Mouse (Mus musculus) MEL (cell line): ENCODE measurements at regions not wholly inside any gene's neighbourhood (a gene's known extent, or its start where the extent isn't known, plus 50 kb on each side); places are given as distances from the start of the nearest gene placed in this dataset.

ENCODE experiments used
- DNase-seq: peaks from one replicate; pipeline ENCODE4 v3.0.0; 2011; ENCODE audit warnings: low read depth, low spot score
- H3K27ac ChIP-seq: 2 replicates; pipeline ENCODE4 v1.5.1; 2012; ENCODE audit warnings: low read depth, mild to moderate bottlenecking, control low read depth, low read length, moderate library complexity; ENCODE audit not compliant: control insufficient read depth
- H3K27me3 ChIP-seq, 2 experiments: fragments of 150-350 bp in 1 of 2; sonication (generic) in 1 of 2; 2 replicates each; pipeline ENCODE4 v1.6.1; 2012; ENCODE audit warnings: low read length in 2 of 2, mild to moderate bottlenecking in 2 of 2, improper control_type of control experiment in 1 of 2, moderate library complexity in 1 of 2; ENCODE audit not compliant: insufficient read depth in 2 of 2, control insufficient read depth in 1 of 2
- H3K36me3 ChIP-seq, 2 experiments: 2 replicates each; pipeline ENCODE4 v1.6.1; 2012 to 2014; ENCODE audit warnings: low read length in 2 of 2, improper control_type of control experiment in 1 of 2, inconsistent platforms in 1 of 2, mild to moderate bottlenecking in 1 of 2; ENCODE audit not compliant: insufficient read depth in 2 of 2, control insufficient read depth in 1 of 2
- H3K4me1 ChIP-seq, 2 experiments: fragments of 150-350 bp in 1 of 2; sonication (generic) in 1 of 2; 2 replicates each; pipeline ENCODE4 v1.6.1; 2012; ENCODE audit warnings: low read length in 2 of 2, improper control_type of control experiment in 1 of 2, mild to moderate bottlenecking in 1 of 2; ENCODE audit not compliant: insufficient read depth in 2 of 2, control insufficient read depth in 1 of 2
- H3K4me3 ChIP-seq, 2 experiments: fragments of 150-350 bp in 1 of 2; sonication (generic) in 1 of 2; 2 replicates each; pipeline ENCODE4 v1.5.1; 2012; ENCODE audit warnings: low read depth in 2 of 2, low read length in 2 of 2, mild to moderate bottlenecking in 2 of 2, moderate library complexity in 2 of 2, control low read depth in 1 of 2, improper control_type of control experiment in 1 of 2; ENCODE audit not compliant: control insufficient read depth in 1 of 2, insufficient read depth in 1 of 2
- H3K79me2 ChIP-seq: 2 replicates; pipeline ENCODE4 v1.6.1; 2012; ENCODE audit warnings: mild to moderate bottlenecking, low read length, moderate library complexity; ENCODE audit not compliant: control insufficient read depth, poor library complexity, insufficient read depth
- H3K9ac ChIP-seq: 2 replicates; pipeline ENCODE4 v1.6.1; 2012; ENCODE audit warnings: low read depth, mild to moderate bottlenecking, control low read depth, low read length, moderate library complexity; ENCODE audit not compliant: control insufficient read depth, poor library complexity, severe bottlenecking
- H3K9me3 ChIP-seq: fragments of 150-350 bp; sonication (generic); replicated peaks from 2 replicates; pipeline ENCODE4 v1.6.1; 2012; ENCODE audit warnings: mild to moderate bottlenecking, low read length, improper control_type of control experiment, moderate library complexity; ENCODE audit not compliant: insufficient read depth
- CHD1 ChIP-seq: IDR thresholded peaks from 2 replicates; pipeline ENCODE4 v1.6.1; 2012; ENCODE audit warnings: low read depth, mild to moderate bottlenecking, inconsistent platforms, low read length, improper control_type of control experiment
- CHD2 ChIP-seq: IDR thresholded peaks from 2 replicates; pipeline ENCODE4 v1.6.1; 2011; ENCODE audit warnings: low read length, improper control_type of control experiment
- CTCF ChIP-seq, 3 experiments: IDR thresholded peaks in 2 of 3; conservative IDR thresholded peaks in 1 of 3; 2 replicates each; pipeline ENCODE4 v1.5.1; 2011 to 2012; ENCODE audit warnings: low read length in 3 of 3, low read depth in 2 of 3, mild to moderate bottlenecking in 2 of 3, improper control_type of control experiment in 1 of 3, inconsistent platforms in 1 of 3, mixed read lengths in 1 of 3, moderate library complexity in 1 of 3; ENCODE audit not compliant: control insufficient read depth in 1 of 3, insufficient read depth in 1 of 3, poor library complexity in 1 of 3, severe bottlenecking in 1 of 3
- E2F4 ChIP-seq: IDR thresholded peaks from 2 replicates; pipeline ENCODE4 v1.6.1; 2011; ENCODE audit warnings: low read depth, low read length, improper control_type of control experiment, borderline replicate concordance
- ELF1 ChIP-seq: IDR thresholded peaks from 2 replicates; pipeline ENCODE4 v1.6.1; 2014; ENCODE audit warnings: low read depth, mild to moderate bottlenecking, inconsistent platforms, low read length, improper control_type of control experiment, moderate library complexity
- EP300 ChIP-seq, 2 experiments: IDR thresholded peaks; 2 replicates each; pipeline ENCODE4 v1.6.1; 2011; ENCODE audit warnings: improper control_type of control experiment in 2 of 2, low read length in 2 of 2, low read depth in 1 of 2, mild to moderate bottlenecking in 1 of 2
- GATA1 ChIP-seq: IDR thresholded peaks from 2 replicates; pipeline ENCODE4 v1.6.1; 2011; ENCODE audit warnings: low read depth, low read length, improper control_type of control experiment
- JUND ChIP-seq: IDR thresholded peaks from 2 replicates; pipeline ENCODE4 v1.6.1; 2011; ENCODE audit warnings: low read depth, mild to moderate bottlenecking, improper control_type of control experiment, low read length
- MAX ChIP-seq: IDR thresholded peaks from 2 replicates; pipeline ENCODE4 v1.6.1; 2011; ENCODE audit warnings: low read length, improper control_type of control experiment
- MAZ ChIP-seq: IDR thresholded peaks from 2 replicates; pipeline ENCODE4 v1.6.1; 2012; ENCODE audit warnings: low read depth, mild to moderate bottlenecking, inconsistent platforms, low read length, improper control_type of control experiment
- MXI1 ChIP-seq: IDR thresholded peaks from 2 replicates; pipeline ENCODE4 v1.6.1; 2011; ENCODE audit warnings: mild to moderate bottlenecking, low read depth, low read length, improper control_type of control experiment
- MYB ChIP-seq: IDR thresholded peaks from 2 replicates; pipeline ENCODE4 v1.6.1; 2011; ENCODE audit warnings: mild to moderate bottlenecking, low read depth, low read length, improper control_type of control experiment
- NRF1 ChIP-seq: IDR thresholded peaks from 2 replicates; pipeline ENCODE4 v1.6.1; 2014; ENCODE audit warnings: low read depth, mild to moderate bottlenecking, inconsistent platforms, low read length, improper control_type of control experiment, moderate library complexity; ENCODE audit not compliant: poor library complexity, insufficient read depth, severe bottlenecking
- POLR2A ChIP-seq, 2 experiments: IDR thresholded peaks; 2 replicates each; pipeline ENCODE4 v1.6.1; 2011 to 2012; ENCODE audit warnings: low read length in 2 of 2, mild to moderate bottlenecking in 2 of 2, control low read depth in 1 of 2, improper control_type of control experiment in 1 of 2, low read depth in 1 of 2, moderate library complexity in 1 of 2; ENCODE audit not compliant: control insufficient read depth in 1 of 2, insufficient read depth in 1 of 2, poor library complexity in 1 of 2
- RAD21 ChIP-seq: IDR thresholded peaks from 2 replicates; pipeline ENCODE4 v1.6.1; 2011; ENCODE audit warnings: mild to moderate bottlenecking, low read depth, low read length, improper control_type of control experiment
- RCOR1 ChIP-seq: IDR thresholded peaks from 2 replicates; pipeline ENCODE4 v1.6.1; 2012; ENCODE audit warnings: low read depth, mild to moderate bottlenecking, inconsistent platforms, low read length, improper control_type of control experiment
- SMC3 ChIP-seq: IDR thresholded peaks from 2 replicates; pipeline ENCODE4 v1.6.1; 2011; ENCODE audit warnings: low read depth, low read length, improper control_type of control experiment
- TBP ChIP-seq: IDR thresholded peaks from 2 replicates; pipeline ENCODE4 v1.8.0; 2011; ENCODE audit warnings: low read depth, low read length, improper control_type of control experiment
- TCF12 ChIP-seq: IDR thresholded peaks from 2 replicates; pipeline ENCODE4 v1.6.1; 2014; ENCODE audit warnings: low read depth, mild to moderate bottlenecking, inconsistent platforms, low read length, improper control_type of control experiment, moderate library complexity
- USF1 ChIP-seq: IDR thresholded peaks from 2 replicates; pipeline ENCODE4 v1.6.1; 2014; ENCODE audit warnings: low read depth, mild to moderate bottlenecking, inconsistent platforms, low read length, improper control_type of control experiment, moderate library complexity
- USF2 ChIP-seq, 2 experiments: IDR thresholded peaks; 2 replicates each; pipeline ENCODE4 v1.6.1; 2011 to 2012; ENCODE audit warnings: improper control_type of control experiment in 2 of 2, low read length in 2 of 2, borderline replicate concordance in 1 of 2, inconsistent platforms in 1 of 2, low read depth in 1 of 2, mild to moderate bottlenecking in 1 of 2; ENCODE audit not compliant: insufficient read depth in 1 of 2
- ZC3H11A ChIP-seq: IDR thresholded peaks from 2 replicates; pipeline ENCODE4 v1.6.1; 2012; ENCODE audit warnings: low read depth, mild to moderate bottlenecking, inconsistent platforms, low read length, improper control_type of control experiment
- ZKSCAN1 ChIP-seq: IDR thresholded peaks from 2 replicates; pipeline ENCODE4 v1.6.1; 2012; ENCODE audit warnings: low read depth, mild to moderate bottlenecking, inconsistent platforms, low read length, improper control_type of control experiment, moderate library complexity
- ZMIZ1 ChIP-seq: IDR thresholded peaks from 2 replicates; pipeline ENCODE4 v1.6.1; 2012; ENCODE audit warnings: low read depth, mild to moderate bottlenecking, inconsistent platforms, low read length, improper control_type of control experiment, moderate library complexity

DNA sequence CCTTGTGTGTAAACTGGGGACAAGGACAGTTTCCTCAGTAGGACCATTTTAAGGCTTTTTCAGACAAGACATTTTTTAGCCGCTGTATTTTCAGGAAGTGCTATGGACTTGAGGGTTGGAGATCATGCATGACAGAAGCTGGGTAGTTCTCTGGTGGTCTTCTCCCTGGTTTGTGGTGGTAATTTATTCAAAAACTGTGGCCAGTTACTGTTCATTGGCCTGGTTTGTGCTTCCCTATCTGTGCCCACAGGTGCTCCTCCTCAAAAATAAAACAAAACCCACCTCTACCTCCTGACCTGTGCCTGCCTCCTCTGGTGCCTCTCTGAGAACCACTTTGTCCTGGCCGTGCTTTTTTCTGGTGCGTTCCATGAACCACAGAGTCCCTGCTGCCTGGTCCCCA is 177.3 kb upstream of the Mrps10 start:
- no peak for TF ChIP-seq ZKSCAN1
- no peak for TF ChIP-seq POLR2A (IDR thresholded peaks at IDR 0.05; ENCODE audit: control insufficient read depth in 1 of 2, insufficient read depth in 1 of 2, low read depth in 1 of 2, low read length in 2 of 2, poor library complexity in 1 of 2)
- TF ChIP-seq E2F4: no peak
- no peak for TF ChIP-seq MXI1
- no peak for TF ChIP-seq TBP
- TF ChIP-seq RAD21: no peak
- TF ChIP-seq TCF12: no peak
- no peak for TF ChIP-seq SMC3
- no peak for TF ChIP-seq CHD1
- TF ChIP-seq NRF1: no peak
- no peak for TF ChIP-seq CTCF (IDR thresholded peaks at IDR 0.05 in 2 of 3, conservative IDR thresholded peaks at IDR 0.05 in 1 of 3; ENCODE audit: control insufficient read depth in 1 of 3, insufficient read depth in 1 of 3, low read depth in 2 of 3, low read length in 3 of 3, poor library complexity in 1 of 3, severe bottlenecking in 1 of 3)
- TF ChIP-seq GATA1: no peak

DNA sequence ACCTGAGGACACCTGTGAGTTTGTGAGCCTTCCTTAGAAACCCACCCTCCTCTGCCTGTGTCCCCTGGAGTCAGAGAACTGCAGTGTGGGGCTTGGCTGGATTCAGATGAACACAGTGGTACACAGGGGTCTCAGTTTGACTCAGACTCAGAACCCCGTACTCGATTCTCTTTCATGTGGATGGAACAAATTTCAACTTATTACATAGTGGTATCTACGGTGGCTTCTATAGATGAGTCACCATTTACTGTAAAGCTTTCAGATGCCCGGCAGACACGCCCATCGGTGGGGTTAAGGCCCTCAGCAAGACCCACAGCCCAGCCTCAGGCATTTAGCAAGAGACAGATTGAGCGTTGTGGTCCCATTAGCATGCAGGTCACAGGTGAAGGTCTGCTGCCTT is 178.9 kb upstream of the Mrps10 start:
- no peak overlapping the region for H3K4me3 ChIP-seq
- 0 out of 2 replicates have a peak, but pooled peaks cover 1% of the 10 kb centered on the region for H3K79me2 ChIP-seq
- H3K4me1 ChIP-seq: peaks cover 6 to 23% of the 10 kb centered on the region in 2 experiments
- TF ChIP-seq GATA1: no peak
- no peak for TF ChIP-seq NRF1
- no peak for TF ChIP-seq EP300 (IDR thresholded peaks at IDR 0.05; ENCODE audit: low read depth in 1 of 2, low read length in 2 of 2)
- no peak for TF ChIP-seq JUND
- no peak for TF ChIP-seq MAZ
- no peak for TF ChIP-seq MYB
- TF ChIP-seq USF1: no peak
- no peak for TF ChIP-seq RCOR1
- no peak for TF ChIP-seq USF2 (IDR thresholded peaks at IDR 0.05; ENCODE audit: borderline replicate concordance in 1 of 2, insufficient read depth in 1 of 2, low read depth in 1 of 2, low read length in 2 of 2)
- no peak for TF ChIP-seq ZKSCAN1
- TF ChIP-seq MAX: no peak
- no peak for TF ChIP-seq ZMIZ1
- TF ChIP-seq ELF1: no peak
- no peak for TF ChIP-seq CHD1
- no peak for TF ChIP-seq CHD2
- TF ChIP-seq RAD21: no peak
- TF ChIP-seq ZC3H11A: no peak
- H3K9ac ChIP-seq: no peak overlapping the region
- H3K27me3 ChIP-seq: no peaks in the 10 kb centered on the region
- DNase-seq: no peak
- H3K27ac ChIP-seq: no peak overlapping the region
- H3K9me3 ChIP-seq: no peaks in the 10 kb centered on the region
- peaks cover 0 to 10% of the 10 kb centered on the region in 2 experiments; a peak in 2 of 4 replicates for H3K36me3 ChIP-seq

More for the DNA sequence above, 177.3 kb upstream of the Mrps10 start:
- Histone ChIP-seq H3K4me3 (no peak overlapping the region), H3K27ac (no peak overlapping the region; the same call in 1 of the 2 replicates), H3K79me2 (0 out of 2 replicates have a peak, but pooled peaks cover 1% of the 10 kb centered on the region), H3K9ac (no peak overlapping the region), H3K4me1 (peaks cover 0 to 25% of the 10 kb centered on the region in 2 experiments; a peak in 3 of 4 replicates), H3K27me3 (no peaks in the 10 kb centered on the region), H3K9me3 (no peaks in the 10 kb centered on the region), H3K36me3 (peaks cover 0 to 9% of the 10 kb centered on the region in 2 experiments; a peak in 2 of 4 replicates)
- DNase-seq: no peak
